Mouse (Mus musculus): ENCODE results near the gene Gps2.

DNA sequence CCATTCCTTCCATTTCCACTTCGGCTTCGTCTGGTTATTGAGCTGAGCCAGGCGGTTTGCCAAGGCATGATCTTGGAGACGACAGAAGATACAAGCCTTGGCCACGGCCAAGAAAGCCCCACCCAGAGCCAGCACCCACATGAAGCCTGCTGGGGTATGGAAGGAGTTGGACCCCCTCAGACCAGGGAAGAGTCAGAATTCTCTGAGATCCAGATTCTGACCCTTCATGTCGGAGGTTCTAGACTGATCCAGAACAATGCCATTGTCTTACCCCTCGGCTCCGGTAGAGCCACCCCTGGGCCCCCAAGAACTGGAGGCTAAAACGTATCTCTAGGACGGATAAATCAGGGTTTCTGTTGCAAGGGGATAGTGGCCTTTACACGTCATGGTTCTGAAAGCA, 35.8 kb upstream of the Gps2 start, which contains the start of gene Tmem95:
- TF ChIP-seq CTCF (IDR thresholded peaks at IDR 0.05; ENCODE audit: control insufficient read depth, insufficient read depth, insufficient replicate concordance, low read depth, low read length) (no peak), POLR2A (IDR thresholded peaks at IDR 0.05; ENCODE audit: control insufficient read depth, low read depth, low read length) (0 out of 2 replicates have a peak, but pooled peaks have one; percentile 35)
